Mouse (Mus musculus) kidney, embryonic 16.5 days (tissue): ENCODE data around the gene Dnase1. TPM values are rescaled to one million over a fixed set of nuclear protein-coding genes. Genes with fewer than 3 reads are reported as not detected.
"Not testable (repeated sequence)": the region's sequence is repeated elsewhere in the genome, so short reads cannot be mapped to it uniquely, and the experiment has no call there.

Source experiments
- ATAC-seq: fragments of 200-750 bp; cut with Nextera tagmentation; 2 replicates; pipeline ENCODE4 v1.8.0; 2017; ENCODE audit warnings: moderate TSS enrichment; ENCODE audit not compliant: low FRiP score, low TSS enrichment
- H3K27ac ChIP-seq: fragments of 300-500 bp; sonication (generic); 2 replicates; pipeline ENCODE4 v1.5.1; 2014; ENCODE audit warnings: low read length
- H3K27me3 ChIP-seq: fragments of 300-500 bp; sonication (generic); 2 replicates; pipeline ENCODE4 v1.6.1; 2014; ENCODE audit warnings: low read length, control low read depth, mixed read lengths; ENCODE audit not compliant: insufficient read depth
- H3K36me3 ChIP-seq: fragments of 300-500 bp; sonication (generic); 2 replicates; pipeline ENCODE4 v1.6.1; 2014; ENCODE audit warnings: low read length, control low read depth, mixed read lengths; ENCODE audit not compliant: insufficient read depth
- H3K4me1 ChIP-seq: fragments of 300-500 bp; sonication (generic); 2 replicates; pipeline ENCODE4 v1.6.1; 2014; ENCODE audit warnings: low read length, control low read depth, mixed read lengths; ENCODE audit not compliant: insufficient read depth
- H3K4me2 ChIP-seq: fragments of 300-500 bp; sonication (generic); replicated peaks from 2 replicates; pipeline ENCODE4 v1.6.1; 2014; ENCODE audit warnings: low read depth, low read length
- H3K4me3 ChIP-seq: fragments of 300-500 bp; sonication (generic); 2 replicates; pipeline ENCODE4 v1.5.1; 2014; ENCODE audit warnings: mild to moderate bottlenecking, low read length
- H3K9ac ChIP-seq: fragments of 300-500 bp; sonication (generic); replicated peaks from 2 replicates; pipeline ENCODE4 v1.6.1; 2014; ENCODE audit warnings: low read length
- H3K9me3 ChIP-seq: fragments of 300-500 bp; sonication (generic); 2 replicates; pipeline ENCODE4 v1.6.1; 2016; ENCODE audit warnings: low read length, control low read depth
- WGBS: fragments of 180-500 bp; shearing (Covaris S2); extraction: QIAGEN DNeasy Blood & Tissue Kit; methylation state at CpG from one replicate; pipeline ENCODE4 v1.1.7; 2014; 5-methylcytosine and 5-hydroxymethylcytosine counted together
- polyA plus RNA-seq: library from polyadenylated mRNA; unstranded; fragments of >200 nt; fragmentation: Nextera tagmentation; extraction: Ambion mirVana; gene quantifications from 2 replicates; pipeline ENCODE4 v1.2.1, GENCODE M21; 2015

Gene Dnase1
- 6.5 and 7.8 TPM in 2 replicates for polyA plus RNA-seq

DNA sequence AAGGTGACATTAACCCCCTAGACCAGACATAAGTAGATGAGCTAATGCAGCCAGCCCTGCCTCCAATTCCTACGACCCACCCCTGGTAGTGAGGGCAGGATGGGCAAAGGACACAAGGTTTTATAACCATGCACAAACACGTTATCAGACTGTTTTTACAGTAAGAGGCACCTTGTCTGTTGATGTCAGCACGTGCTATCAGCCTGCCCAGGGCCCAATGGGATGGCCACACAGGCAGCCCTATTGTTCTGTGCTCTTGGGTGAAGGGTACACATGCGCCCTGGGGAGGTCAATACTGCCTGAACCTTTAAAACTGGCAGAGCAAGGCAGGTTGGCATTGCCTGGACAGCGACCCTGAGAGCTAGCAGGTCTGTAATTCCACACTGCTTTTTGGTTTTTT is at the start of gene Dnase1:
Dnase1 (plus strand) TSS at position 136 of the 400 bp plus-strand sequence.
- no peak within 1 kb of the TSS for H3K27ac ChIP-seq
- H3K9me3 ChIP-seq, result no peaks in the 10 kb centered on the region
- no peak within 1 kb of the TSS for H3K4me2 ChIP-seq
- WGBS, result 88% methylated on average over 5 of the region's 5 CpGs
- no peak within 1 kb of the TSS for H3K4me3 ChIP-seq
- peaks cover 47% of the 10 kb centered on the region for H3K36me3 ChIP-seq
- no peaks in the 10 kb centered on the region for H3K27me3 ChIP-seq
- H3K9ac ChIP-seq, result no peak within 1 kb of the TSS
- no peak for ATAC-seq
- peaks cover 6% of the 10 kb centered on the region; the same call in 1 of the 2 replicates for H3K4me1 ChIP-seq

DNA sequence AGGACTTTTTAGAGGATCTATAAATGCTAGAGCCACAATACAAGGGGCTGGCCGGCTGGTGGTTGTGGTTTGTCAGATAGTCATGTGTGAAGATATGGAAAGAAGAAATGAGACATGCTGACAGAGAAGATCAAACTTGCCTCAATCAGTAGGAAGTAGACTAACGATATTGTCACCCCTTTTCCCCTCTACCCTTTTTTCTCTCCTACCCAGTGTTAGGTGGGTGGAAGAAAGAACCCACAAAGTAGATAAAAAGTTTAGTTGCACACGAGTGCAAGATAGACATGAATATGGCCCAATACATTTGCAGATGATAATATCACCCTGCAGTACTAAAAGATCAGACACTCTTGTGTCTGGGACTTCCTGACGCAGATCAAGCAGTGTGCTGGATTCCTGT is 48.3 kb upstream of the Dnase1 start:
- no peak for ATAC-seq
- Histone ChIP-seq H3K27me3 (no peaks in the 10 kb centered on the region), H3K4me1 (no peaks in the 10 kb centered on the region), H3K9ac (no peak overlapping the region), H3K36me3 (peaks cover 93% of the 10 kb centered on the region), H3K4me2 (no peak overlapping the region), H3K9me3 (no peaks in the 10 kb centered on the region), H3K4me3 (no peak overlapping the region), H3K27ac (no peak overlapping the region)
- WGBS, result 92% methylated on average over 4 of the region's 4 CpGs

DNA sequence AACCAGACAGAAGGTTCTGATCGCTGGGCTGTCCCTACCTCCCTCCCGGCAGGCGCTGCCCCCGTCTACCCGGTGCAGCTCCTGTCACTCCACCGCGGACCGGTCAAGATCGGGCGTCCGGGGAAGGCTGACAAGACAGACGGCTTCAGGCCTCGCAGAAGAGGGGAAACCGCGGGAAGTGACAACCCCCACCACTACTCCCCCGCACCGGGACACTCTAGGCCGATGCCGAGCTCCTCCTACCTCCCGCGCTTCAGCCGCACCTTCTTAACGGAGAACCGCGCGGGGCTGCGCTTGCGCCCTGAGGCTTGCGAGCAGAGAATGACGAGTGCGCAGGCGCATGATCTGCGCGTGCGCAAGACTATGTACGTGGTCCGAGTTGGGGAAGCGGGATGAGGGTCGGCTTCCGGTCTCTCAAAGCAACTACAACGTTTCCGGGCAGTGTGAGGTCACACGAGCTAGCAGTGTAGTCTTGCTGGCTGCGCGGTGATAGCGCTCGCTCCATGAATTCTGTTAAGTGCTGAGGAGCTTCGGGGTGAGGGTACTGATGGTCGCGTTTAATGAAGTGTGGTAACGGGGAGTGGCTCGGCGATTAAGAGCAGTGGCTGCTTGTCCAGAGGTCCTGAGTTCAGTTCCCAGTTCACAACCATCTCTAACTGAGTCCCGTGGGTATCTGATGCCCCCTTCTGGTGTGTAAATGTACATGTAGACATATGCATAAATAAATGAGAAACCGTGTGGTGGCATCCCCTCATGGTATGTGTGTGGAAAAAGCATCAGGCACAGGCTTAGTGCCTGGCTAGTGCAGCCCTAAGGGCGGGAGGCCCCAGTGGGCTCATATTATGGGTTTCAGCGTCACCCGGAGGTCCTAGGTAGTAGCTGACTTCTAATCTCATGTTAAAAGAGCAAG is 33.0 kb upstream of the Dnase1 start, which contains the start of gene Slx4:
Slx4 (minus strand) TSS at position 282 of the 910 bp plus-strand sequence.
- H3K9me3 ChIP-seq, result no peaks in the 10 kb centered on the region
- no peaks in the 10 kb centered on the region for H3K27me3 ChIP-seq
- peak within 1 kb of the TSS; percentile 86 for H3K9ac ChIP-seq
- ATAC-seq, result peak; percentile 98
- H3K27ac ChIP-seq, result peak within 1 kb of the TSS; percentile 96
- H3K36me3 ChIP-seq, result peaks cover 11% of the 10 kb centered on the region
- H3K4me1 ChIP-seq, result peaks cover 13% of the 10 kb centered on the region
- WGBS, result 1% methylated on average over 58 of the region's 58 CpGs
- peak within 1 kb of the TSS; percentile 91 for H3K4me3 ChIP-seq
- peak within 1 kb of the TSS; percentile 73 for H3K4me2 ChIP-seq

DNA sequence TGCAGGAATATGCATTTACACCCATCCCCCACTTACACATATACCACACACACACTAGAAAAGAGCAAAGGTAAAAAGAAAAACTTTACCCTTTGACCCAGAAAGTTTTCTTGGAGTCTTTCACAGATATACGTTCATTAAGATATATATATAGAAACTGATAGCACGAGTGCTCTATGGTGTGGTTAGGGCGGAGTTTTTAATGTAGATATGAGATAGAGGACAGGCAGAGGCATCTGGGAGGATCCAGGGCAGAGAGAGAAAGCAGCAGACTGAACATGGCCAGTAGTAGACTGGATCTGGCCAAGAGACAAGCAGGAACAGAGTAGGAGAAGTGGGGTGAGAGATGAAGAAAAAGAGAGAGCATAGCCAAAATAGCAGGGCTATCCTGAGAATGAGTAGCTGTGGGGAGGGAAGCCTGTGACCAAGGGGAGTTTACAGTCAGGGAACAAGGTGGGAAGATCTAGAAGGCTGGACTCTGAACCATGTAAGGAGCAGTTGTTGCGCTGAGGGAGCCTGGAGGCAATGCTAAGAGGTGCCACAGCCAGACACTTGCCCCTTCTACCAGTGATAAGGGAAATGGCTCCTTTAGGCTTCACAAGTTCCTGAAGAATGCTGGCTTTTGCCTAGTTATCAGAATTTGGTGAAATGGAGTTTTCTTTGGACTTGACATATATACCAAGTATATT is 23.7 kb upstream of the Dnase1 start:
- Histone ChIP-seq H3K27me3 (no peaks in the 10 kb centered on the region), H3K4me3 (no peak overlapping the region), H3K4me2 (no peak overlapping the region), H3K9ac (no peak overlapping the region), H3K36me3 (no peaks in the 10 kb centered on the region), H3K4me1 (no peaks in the 10 kb centered on the region), H3K9me3 (0 out of 2 replicates have a peak, but pooled peaks cover 2% of the 10 kb centered on the region), H3K27ac (no peak overlapping the region)
- no peak for ATAC-seq
- 72% methylated on average over 4 of the region's 4 CpGs for WGBS

DNA sequence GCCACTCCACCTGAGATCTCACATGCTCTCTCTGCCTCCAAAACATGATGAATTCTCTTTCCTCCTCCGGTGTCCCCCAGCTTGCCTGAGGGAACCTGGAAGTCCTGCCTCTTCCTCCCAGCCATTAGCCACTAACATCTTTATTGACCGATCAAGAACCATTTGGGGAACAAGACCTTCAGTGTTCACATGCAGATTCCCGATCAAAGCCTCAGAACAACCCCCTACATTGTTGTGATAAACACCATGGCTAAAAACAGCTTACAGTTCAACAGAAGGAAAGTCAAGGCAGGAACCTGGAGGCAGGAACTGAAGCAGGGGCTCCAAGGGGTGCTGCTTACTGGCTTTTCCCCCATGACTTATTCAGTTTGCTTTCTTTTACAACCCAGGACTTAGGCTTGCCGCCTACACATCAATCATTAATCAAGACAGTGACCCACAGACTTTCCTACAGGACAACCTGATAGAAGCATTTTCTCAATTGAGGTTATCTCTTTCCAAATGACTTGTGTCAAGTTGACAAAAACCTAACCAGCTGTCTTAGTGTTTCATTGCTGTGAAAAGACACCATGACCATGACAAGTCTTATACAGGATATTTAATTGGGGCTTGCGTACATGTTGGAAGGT is 22.6 kb upstream of the Dnase1 start:
- no peak overlapping the region for H3K4me2 ChIP-seq
- H3K36me3 ChIP-seq, result no peaks in the 10 kb centered on the region
- no peak overlapping the region for H3K27ac ChIP-seq
- H3K9me3 ChIP-seq, result 0 out of 2 replicates have a peak, but pooled peaks cover 2% of the 10 kb centered on the region
- H3K4me1 ChIP-seq, result no peaks in the 10 kb centered on the region
- no peak overlapping the region for H3K9ac ChIP-seq
- H3K27me3 ChIP-seq, result no peaks in the 10 kb centered on the region
- WGBS, result 78% methylated on average over 5 of the region's 5 CpGs
- ATAC-seq, result no peak
- H3K4me3 ChIP-seq, result no peak overlapping the region

DNA sequence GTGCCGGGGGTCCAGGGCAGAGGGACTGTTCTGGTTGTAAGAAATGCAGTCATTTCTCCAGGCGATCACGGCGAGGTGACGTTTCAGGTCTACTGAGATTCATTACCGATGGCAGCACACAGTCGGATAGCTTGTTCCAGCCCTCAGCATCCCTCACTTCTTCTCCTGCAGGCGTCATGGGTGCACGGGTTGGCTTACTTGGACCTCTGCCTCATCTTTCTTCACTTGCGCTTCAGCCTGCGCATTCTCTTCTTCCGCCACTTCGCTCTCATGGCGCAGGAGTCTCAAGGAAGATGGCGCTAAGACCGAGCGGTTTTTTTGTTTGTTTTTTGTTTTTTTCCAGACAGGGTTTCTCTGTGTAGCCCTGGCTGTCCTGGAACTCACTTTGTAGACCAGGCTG is 20.0 kb upstream of the Dnase1 start:
- not testable (repeated sequence) for ATAC-seq

DNA sequence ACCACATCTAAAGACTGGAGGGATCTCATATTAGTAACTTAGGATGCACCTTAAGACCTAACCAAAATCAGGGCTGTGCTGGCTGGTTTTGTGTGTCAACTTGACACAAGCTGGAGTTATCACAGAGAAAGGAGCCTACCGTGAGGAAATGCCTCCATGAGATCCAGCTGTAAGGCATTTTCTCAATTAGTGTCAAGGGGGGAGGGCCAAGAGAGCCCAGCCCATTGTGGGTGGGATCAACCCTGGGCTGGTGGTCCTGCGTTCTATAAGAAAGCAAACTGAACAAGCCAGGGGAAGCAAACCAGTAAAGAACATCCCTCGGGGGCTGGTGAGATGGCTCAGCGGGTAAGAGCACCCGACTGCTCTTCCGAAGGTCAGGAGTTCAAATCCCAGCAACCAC is 19.3 kb upstream of the Dnase1 start:
- not testable (repeated sequence) for H3K36me3 ChIP-seq, H3K4me2 ChIP-seq, H3K27ac ChIP-seq, H3K27me3 ChIP-seq, H3K4me3 ChIP-seq, H3K9me3 ChIP-seq, ATAC-seq, H3K9ac ChIP-seq, H3K4me1 ChIP-seq
- 71% methylated on average over 6 of the region's 6 CpGs for WGBS

More for the DNA sequence above, 20.0 kb upstream of the Dnase1 start:
- not testable (repeated sequence) for H3K36me3 ChIP-seq, H3K4me1 ChIP-seq, H3K4me2 ChIP-seq, H3K9me3 ChIP-seq, H3K27ac ChIP-seq, H3K9ac ChIP-seq, H3K27me3 ChIP-seq, H3K4me3 ChIP-seq
- 84% methylated on average over 17 of the region's 17 CpGs for WGBS

DNA sequence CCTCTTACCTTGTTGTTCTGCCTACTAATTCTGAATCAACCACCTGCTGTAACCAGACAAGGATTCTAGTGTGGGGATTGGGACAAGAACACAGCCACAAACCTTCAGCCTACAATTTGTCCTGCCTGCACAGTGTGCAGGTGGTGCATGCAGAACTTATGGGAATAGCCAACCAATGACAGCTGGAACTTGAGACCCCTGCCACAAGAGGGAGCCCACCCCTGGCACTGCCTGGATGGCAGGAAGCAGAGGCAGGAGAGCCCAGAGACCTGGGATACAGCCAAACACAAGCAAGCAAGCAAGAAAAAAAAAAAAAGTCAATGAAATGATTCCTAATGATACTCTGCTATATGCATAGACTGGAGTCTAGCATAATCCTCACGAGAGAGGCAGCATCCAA is 15.5 kb upstream of the Dnase1 start:
- H3K4me2 ChIP-seq, result no peak overlapping the region
- no peaks in the 10 kb centered on the region for H3K36me3 ChIP-seq
- H3K27me3 ChIP-seq, result no peaks in the 10 kb centered on the region
- no peaks in the 10 kb centered on the region for H3K9me3 ChIP-seq
- H3K9ac ChIP-seq, result no peak overlapping the region
- no peak overlapping the region for H3K27ac ChIP-seq
- no peak for ATAC-seq
- no peaks in the 10 kb centered on the region for H3K4me1 ChIP-seq
- 89% methylated on average over 1 of the region's 1 CpGs for WGBS
- H3K4me3 ChIP-seq, result no peak overlapping the region

DNA sequence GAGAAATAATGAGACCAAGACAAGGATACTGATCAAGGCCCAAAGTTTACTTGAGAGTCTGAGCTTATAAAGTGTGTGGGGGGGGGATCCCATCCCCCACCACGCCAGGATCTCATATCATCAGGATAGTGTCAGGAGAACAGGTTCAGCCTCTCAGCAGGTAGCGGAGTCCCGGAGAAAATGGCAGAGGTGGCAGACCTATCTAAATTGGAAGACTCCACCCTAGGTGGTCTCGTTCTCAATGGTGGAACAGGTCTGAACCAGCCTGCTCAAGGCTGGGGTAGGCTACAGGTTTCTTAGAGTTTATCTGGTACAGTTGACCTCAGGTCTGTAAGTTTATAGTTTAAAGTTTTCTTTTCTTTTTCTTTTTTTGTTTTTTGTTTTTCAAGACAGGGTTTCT is 14.0 kb upstream of the Dnase1 start:
- Histone ChIP-seq H3K27ac (no peak overlapping the region), H3K4me2 (no peak overlapping the region)

More for the DNA sequence above, 14.0 kb upstream of the Dnase1 start:
- no peak for ATAC-seq
- no peaks in the 10 kb centered on the region for H3K36me3 ChIP-seq
- H3K4me3 ChIP-seq, result no peak overlapping the region
- no peaks in the 10 kb centered on the region for H3K27me3 ChIP-seq
- no peaks in the 10 kb centered on the region for H3K9me3 ChIP-seq
- WGBS, result 75% methylated on average over 4 of the region's 4 CpGs
- no peak overlapping the region for H3K9ac ChIP-seq
- H3K4me1 ChIP-seq, result no peaks in the 10 kb centered on the region
